8 mouse cellular contexts compared by ENCODE assay signal in genomic region chr14:46761186-46761585, GRCm38 (mm10). TPM values are rescaled to one million over a fixed set of nuclear protein-coding genes. Genes with fewer than 3 reads are reported as not detected.
DNase-seq lines count a peak whose midpoint lies in the region; ATAC-seq and TF ChIP-seq lines count a peak whose summit lies in the region.

No protein-coding gene starts in this region.

- peaks cover 6% of the 10 kb centered on the region; the same call in 1 of the 2 replicates for H3K4me1 ChIP-seq in thymus, adult 2 months (replicated peaks; ENCODE audit: control insufficient read depth, insufficient read depth, low read length)
- H3K4me1 ChIP-seq in forebrain, embryonic 10.5 days = peaks cover 17% of the 10 kb centered on the region
- no peaks in the 10 kb centered on the region for H3K4me1 ChIP-seq in stomach, postnatal 0 days (replicated peaks; ENCODE audit: control insufficient read depth, insufficient read depth)

- peak overlapping the region; percentile 13; the same call in 1 of the 2 replicates for H3K4me3 ChIP-seq in thymus, adult 2 months (ENCODE audit: control insufficient read depth, insufficient read depth, low read length)
- peak overlapping the region; percentile 83 for H3K4me3 ChIP-seq in forebrain, embryonic 10.5 days
- peak overlapping the region; percentile 82 for H3K4me3 ChIP-seq in stomach, postnatal 0 days (ENCODE audit: low read depth, low read length)

- no peak for DNase-seq in thymus, adult 2 months
- DNase-seq in thymus, postnatal 14 days = no peak
- DNase-seq in forebrain, embryonic 10.5 days (ENCODE audit: extremely low spot score, low spot score) = no peak
- peak; percentile 39 for DNase-seq in liver
- DNase-seq in stomach, postnatal 0 days (ENCODE audit: low spot score) = peak; percentile 34
- no peak for DNase-seq in thymus, postnatal 0 days (ENCODE audit: low spot score)
- DNase-seq in kidney, adult 18-20 months = no peak
- DNase-seq in left cerebral cortex, postnatal 36 days (ENCODE audit: low spot score in 2 of 2) = no peak

- no peaks in the 10 kb centered on the region for H3K27me3 ChIP-seq in thymus, adult 2 months (ENCODE audit: control insufficient read depth, insufficient read depth, low read length)
- H3K27me3 ChIP-seq in forebrain, embryonic 10.5 days (ENCODE audit: poor library complexity, severe bottlenecking) = no peaks in the 10 kb centered on the region
- H3K27me3 ChIP-seq in stomach, postnatal 0 days (ENCODE audit: control insufficient read depth, insufficient read depth, low read length) = no peaks in the 10 kb centered on the region

- peak; percentile 22; the same call in 1 of the 2 replicates for ATAC-seq in stomach, postnatal 0 days (ENCODE audit: low FRiP score, low TSS enrichment)

- peaks cover 7% of the 10 kb centered on the region; the same call in 1 of the 2 replicates for H3K36me3 ChIP-seq in thymus, adult 2 months (ENCODE audit: control insufficient read depth, insufficient read depth, low read length)
- peaks cover 26% of the 10 kb centered on the region for H3K36me3 ChIP-seq in forebrain, embryonic 10.5 days (replicated peaks)
- H3K36me3 ChIP-seq in stomach, postnatal 0 days (ENCODE audit: control insufficient read depth, insufficient read depth, low read length) = peaks cover 4% of the 10 kb centered on the region

- intact Hi-C loops in left cerebral cortex, postnatal 36 days (cut with DNase I) = no loop called here

- no peak overlapping the region for H3K27ac ChIP-seq in thymus, adult 2 months (ENCODE audit: control insufficient read depth, insufficient read depth, low read length)
- H3K27ac ChIP-seq in forebrain, embryonic 10.5 days = peak overlapping the region; percentile 90
- no peak overlapping the region for H3K27ac ChIP-seq in stomach, postnatal 0 days (replicated peaks)

- peaks cover 11% of the 10 kb centered on the region; the same call in 1 of the 2 replicates for H3K9me3 ChIP-seq in forebrain, embryonic 10.5 days
- H3K9me3 ChIP-seq in stomach, postnatal 0 days (ENCODE audit: control insufficient read depth, low read length) = no peaks in the 10 kb centered on the region

- no peak for TF ChIP-seq CTCF in thymus, adult 2 months (IDR thresholded peaks at IDR 0.05; ENCODE audit: borderline replicate concordance, control insufficient read depth, extremely low read depth, insufficient read depth, low read length, poor library complexity)
- no peak for TF ChIP-seq CTCF in stomach, postnatal 0 days (IDR thresholded peaks at IDR 0.05; ENCODE audit: low read depth)

- no peak for TF ChIP-seq EP300 in stomach, postnatal 0 days (optimal IDR thresholded peaks at IDR 0.05)

- WGBS in thymus, adult 2 months = 29% methylated on average over 6 of the region's 6 CpGs
- WGBS in forebrain, embryonic 10.5 days = 55% methylated on average over 6 of the region's 6 CpGs
- WGBS in stomach, postnatal 0 days = 40% methylated on average over 6 of the region's 6 CpGs

- peak overlapping the region; percentile 68 for H3K9ac ChIP-seq in stomach, postnatal 0 days (ENCODE audit: low read length)

- peak overlapping the region; percentile 94 for H3K4me2 ChIP-seq in stomach, postnatal 0 days (replicated peaks; ENCODE audit: low read depth)

- no peak for TF ChIP-seq POLR2A in thymus, adult 2 months (IDR thresholded peaks at IDR 0.05; ENCODE audit: control insufficient read depth, extremely low read depth, insufficient read depth, low read length, poor library complexity)

RNA-seq across cellular contexts. Expression of gene Cdkn3, which starts 0.8 kb away (rescaled TPM):
- 8.2 and 8.3 TPM in 2 replicates for polyA plus RNA-seq in thymus, adult 2 months (2012; rRNA removed)
- polyA plus RNA-seq in forebrain, embryonic 10.5 days (2016; fragmentation: Nextera tagmentation; extraction: Ambion mirVana) = 42.8 and 53.3 TPM in 2 replicates
- polyA plus RNA-seq in stomach, postnatal 0 days (2015; fragmentation: Nextera tagmentation; extraction: Ambion mirVana) = 25.0 and 30.3 TPM in 2 replicates
- 70.9 and 76.0 TPM in 2 replicates for polyA plus RNA-seq in thymus, postnatal 0 days (2015; fragmentation: Nextera tagmentation; extraction: Ambion mirVana)
- total RNA-seq in left cerebral cortex, postnatal 36 days (2021) = 1 to 10 TPM in 1 of 2 experiments, under 1 TPM in 1; 0.89 to 2.7 TPM

RNA-seq across cellular contexts. Expression of gene Cnih1, which starts 27.0 kb away (rescaled TPM):
- 59.0 and 63.6 TPM in 2 replicates for polyA plus RNA-seq in thymus, adult 2 months (2012; rRNA removed)
- polyA plus RNA-seq in forebrain, embryonic 10.5 days (2016; fragmentation: Nextera tagmentation; extraction: Ambion mirVana) = 204 and 209 TPM in 2 replicates
- 135 and 141 TPM in 2 replicates for polyA plus RNA-seq in stomach, postnatal 0 days (2015; fragmentation: Nextera tagmentation; extraction: Ambion mirVana)
- polyA plus RNA-seq in thymus, postnatal 0 days (2015; fragmentation: Nextera tagmentation; extraction: Ambion mirVana) = 153 and 155 TPM in 2 replicates
- 10 to 100 TPM; 72.9 to 85.2 TPM for total RNA-seq in left cerebral cortex, postnatal 36 days (2021)

Comparison
In these comparisons a context has a peak if more than half of its experiments do, and no peak if none do; other contexts are left out.
1. DNase-seq: peak in liver (single experiment) and stomach, postnatal 0 days (single experiment); none in thymus, adult 2 months (single experiment), thymus, postnatal 14 days (single experiment), forebrain, embryonic 10.5 days (single experiment), thymus, postnatal 0 days (single experiment), kidney, adult 18-20 months (single experiment) and left cerebral cortex, postnatal 36 days (0 of 2).
2. H3K4me3 ChIP-seq: peak in every context shown above with its lines; median percentile 83 in forebrain, embryonic 10.5 days; 82 in stomach, postnatal 0 days; 13 in thymus, adult 2 months.